Mouse (Mus musculus) liver, embryonic 12.5 days (tissue): Measurements from ENCODE around the gene Dnmt1. TPM values are rescaled to one million over a fixed set of nuclear protein-coding genes. Genes with fewer than 3 reads are reported as not detected.

Experiments used
- ATAC-seq: fragments of 200-750 bp; cut with Nextera tagmentation; 2 replicates; pipeline ENCODE4 v1.8.0; 2017; ENCODE audit warnings: moderate number of reproducible peaks, mild to moderate bottlenecking, moderate library complexity
- H3K27ac ChIP-seq: fragments of 300-500 bp; sonication (generic); 2 replicates; pipeline ENCODE4 v1.5.1; 2016; ENCODE audit warnings: mild to moderate bottlenecking
- H3K27me3 ChIP-seq: fragments of 300-500 bp; sonication (generic); replicated peaks from 2 replicates; pipeline ENCODE4 v1.6.1; 2016; ENCODE audit warnings: mild to moderate bottlenecking, moderate library complexity
- H3K36me3 ChIP-seq: fragments of 300-500 bp; sonication (generic); 2 replicates; pipeline ENCODE4 v1.6.1; 2016; ENCODE audit warnings: mild to moderate bottlenecking, moderate library complexity
- H3K4me1 ChIP-seq: fragments of 300-500 bp; sonication (generic); 2 replicates; pipeline ENCODE4 v1.6.1; 2016
- H3K4me2 ChIP-seq: fragments of 300-500 bp; sonication (generic); 2 replicates; pipeline ENCODE4 v1.6.1; 2016; ENCODE audit warnings: mild to moderate bottlenecking, moderate library complexity
- H3K4me3 ChIP-seq: fragments of 300-500 bp; sonication (generic); 2 replicates; pipeline ENCODE4 v1.5.1; 2016; ENCODE audit warnings: mild to moderate bottlenecking, moderate library complexity
- H3K9ac ChIP-seq: fragments of 300-500 bp; sonication (generic); 2 replicates; pipeline ENCODE4 v1.6.1; 2016; ENCODE audit warnings: mild to moderate bottlenecking, moderate library complexity
- H3K9me3 ChIP-seq: fragments of 300-500 bp; sonication (generic); replicated peaks from 2 replicates; pipeline ENCODE4 v1.6.1; 2016; ENCODE audit warnings: mild to moderate bottlenecking, moderate library complexity
- WGBS: fragments of 180-500 bp; shearing (Covaris S2); methylation state at CpG from one replicate; pipeline ENCODE4 v1.1.7; 2016; ENCODE audit not compliant: insufficient replicate concordance; 5-methylcytosine and 5-hydroxymethylcytosine counted together
- polyA plus RNA-seq: library from polyadenylated mRNA; unstranded; fragments of >200 nt; fragmentation: Nextera tagmentation; extraction: Ambion mirVana; gene quantifications from 2 replicates; pipeline ENCODE4 v1.2.1, GENCODE M21; 2016

Dnmt1 gene
- polyA plus RNA-seq, 1 experiment from 2014 or later: 97.3 TPM

GRCm38 (mm10) chr9:20951966-20952519 lies 7.6 kb downstream of the Dnmt1 start:
- H3K4me2 ChIP-seq: peak overlapping the region; percentile 91
- WGBS: 1% methylated on average over 17 of the region's 17 CpGs
- ATAC-seq: no peak; the same call in 1 of the 2 replicates

GRCm38 (mm10) chr9:20951441-20951840 lies 8.2 kb downstream of the Dnmt1 start:
- H3K9ac ChIP-seq: peak overlapping the region; percentile 90
- no peaks in the 10 kb centered on the region for H3K9me3 ChIP-seq
- H3K27ac ChIP-seq: peak overlapping the region; percentile 93
- peak overlapping the region; percentile 91 for H3K4me2 ChIP-seq
- ATAC-seq: no peak
- peak overlapping the region; percentile 82 for H3K4me3 ChIP-seq
- peaks cover 45% of the 10 kb centered on the region for H3K36me3 ChIP-seq
- H3K4me1 ChIP-seq: peaks cover 64% of the 10 kb centered on the region
- H3K27me3 ChIP-seq: no peaks in the 10 kb centered on the region
- WGBS: 13% methylated on average over 14 of the region's 14 CpGs

More at GRCm38 (mm10) chr9:20951966-20952519, 7.6 kb downstream of the Dnmt1 start:
- Histone ChIP-seq H3K4me1 (peaks cover 58% of the 10 kb centered on the region), H3K36me3 (peaks cover 39% of the 10 kb centered on the region), H3K4me3 (peak overlapping the region; percentile 82), H3K27ac (peak overlapping the region; percentile 93), H3K27me3 (no peaks in the 10 kb centered on the region), H3K9ac (peak overlapping the region; percentile 90), H3K9me3 (no peaks in the 10 kb centered on the region)

GRCm38 (mm10) chr9:20950419-20950818 lies 9.3 kb downstream of the Dnmt1 start:
- no peaks in the 10 kb centered on the region for H3K9me3 ChIP-seq
- H3K4me1 ChIP-seq: peaks cover 74% of the 10 kb centered on the region
- H3K27me3 ChIP-seq: no peaks in the 10 kb centered on the region
- no peak overlapping the region for H3K27ac ChIP-seq
- peaks cover 54% of the 10 kb centered on the region for H3K36me3 ChIP-seq
- no peak for ATAC-seq
- H3K4me2 ChIP-seq: peak overlapping the region; percentile 91
- H3K9ac ChIP-seq: peak overlapping the region; percentile 90
- H3K4me3 ChIP-seq: peak overlapping the region; percentile 82

GRCm38 (mm10) chr9:20946066-20946880 lies 13.4 kb downstream of the Dnmt1 start:
- no peak overlapping the region for H3K4me3 ChIP-seq
- peaks cover 68% of the 10 kb centered on the region for H3K4me1 ChIP-seq
- H3K36me3 ChIP-seq: peaks cover 94% of the 10 kb centered on the region
- H3K9me3 ChIP-seq: no peaks in the 10 kb centered on the region
- H3K4me2 ChIP-seq: no peak overlapping the region
- H3K27ac ChIP-seq: peak overlapping the region; percentile 31; the same call in 1 of the 2 replicates
- H3K9ac ChIP-seq: no peak overlapping the region
- 65% methylated on average over 16 of the region's 16 CpGs for WGBS
- no peak for ATAC-seq
- H3K27me3 ChIP-seq: no peaks in the 10 kb centered on the region

GRCm38 (mm10) chr9:20944697-20945370 lies 14.9 kb downstream of the Dnmt1 start:
- ATAC-seq: no peak
- H3K4me1 ChIP-seq: peaks cover 53% of the 10 kb centered on the region

GRCm38 (mm10) chr9:20943911-20944310 lies 15.8 kb downstream of the Dnmt1 start:
- 63% methylated on average over 2 of the region's 2 CpGs for WGBS
- Histone ChIP-seq H3K4me3 (no peak overlapping the region), H3K9ac (no peak overlapping the region), H3K27me3 (no peaks in the 10 kb centered on the region), H3K4me1 (peaks cover 44% of the 10 kb centered on the region), H3K27ac (no peak overlapping the region), H3K9me3 (no peaks in the 10 kb centered on the region), H3K4me2 (no peak overlapping the region), H3K36me3 (peaks cover 98% of the 10 kb centered on the region)
- no peak for ATAC-seq

More at GRCm38 (mm10) chr9:20944697-20945370, 14.9 kb downstream of the Dnmt1 start:
- Histone ChIP-seq H3K27me3 (no peaks in the 10 kb centered on the region), H3K9ac (no peak overlapping the region), H3K4me2 (no peak overlapping the region), H3K27ac (no peak overlapping the region), H3K9me3 (no peaks in the 10 kb centered on the region), H3K4me3 (no peak overlapping the region), H3K36me3 (peaks cover 98% of the 10 kb centered on the region)
- WGBS: 76% methylated on average over 4 of the region's 4 CpGs

- ATAC-seq: 0 out of 2 replicates have a peak, but pooled peaks have one; percentile 11
- no peaks in the 10 kb centered on the region for H3K27me3 ChIP-seq
- H3K4me3 ChIP-seq: no peak overlapping the region
- H3K4me2 ChIP-seq: no peak overlapping the region
- 93% methylated on average over 7 of the region's 7 CpGs for WGBS
- H3K27ac ChIP-seq: no peak overlapping the region
- peaks cover 98% of the 10 kb centered on the region for H3K36me3 ChIP-seq
- H3K4me1 ChIP-seq: peaks cover 39% of the 10 kb centered on the region
- H3K9ac ChIP-seq: no peak overlapping the region
- H3K9me3 ChIP-seq: no peaks in the 10 kb centered on the region
Measured at GRCm38 (mm10) chr9:20943396-20943795, 16.3 kb downstream of the Dnmt1 start.

- Histone ChIP-seq H3K27ac (no peak overlapping the region), H3K36me3 (peaks cover 100% of the 10 kb centered on the region), H3K9me3 (no peaks in the 10 kb centered on the region), H3K9ac (no peak overlapping the region), H3K4me3 (no peak overlapping the region), H3K27me3 (no peaks in the 10 kb centered on the region), H3K4me1 (0 out of 2 replicates have a peak, but pooled peaks cover 3% of the 10 kb centered on the region), H3K4me2 (no peak overlapping the region)
- 85% methylated on average over 3 of the region's 3 CpGs for WGBS
- ATAC-seq: no peak
Measured at GRCm38 (mm10) chr9:20923258-20923657, 36.4 kb downstream of the Dnmt1 start.

- H3K27me3 ChIP-seq: no peaks in the 10 kb centered on the region
- H3K4me3 ChIP-seq: no peak overlapping the region
- no peak overlapping the region for H3K4me2 ChIP-seq
- H3K36me3 ChIP-seq: peaks cover 100% of the 10 kb centered on the region
- WGBS: 77% methylated on average over 4 of the region's 4 CpGs
- peak; percentile 70 for ATAC-seq
- no peak overlapping the region for H3K27ac ChIP-seq
- H3K9me3 ChIP-seq: no peaks in the 10 kb centered on the region
- no peaks in the 10 kb centered on the region for H3K4me1 ChIP-seq
- no peak overlapping the region for H3K9ac ChIP-seq
Measured at GRCm38 (mm10) chr9:20916160-20916559, 43.5 kb downstream of the Dnmt1 start.

- Histone ChIP-seq H3K9me3 (no peaks in the 10 kb centered on the region), H3K4me1 (no peaks in the 10 kb centered on the region), H3K27me3 (no peaks in the 10 kb centered on the region), H3K9ac (no peak overlapping the region), H3K4me2 (no peak overlapping the region), H3K27ac (no peak overlapping the region), H3K4me3 (no peak overlapping the region), H3K36me3 (peaks cover 100% of the 10 kb centered on the region)
- WGBS: 88% methylated on average over 9 of the region's 9 CpGs
- no peak for ATAC-seq
Measured at GRCm38 (mm10) chr9:20909948-20910347, 49.7 kb downstream of the Dnmt1 start.

GRCm38 (mm10) chr9:20902174-20902491 lies 57.6 kb downstream of the Dnmt1 start:
- Histone ChIP-seq H3K36me3 (peaks cover 42% of the 10 kb centered on the region), H3K9ac (peak overlapping the region; percentile 48; the same call in 1 of the 2 replicates), H3K27me3 (no peaks in the 10 kb centered on the region), H3K27ac (peak overlapping the region; percentile 78), H3K4me1 (peaks cover 33% of the 10 kb centered on the region), H3K4me3 (peak overlapping the region; percentile 11; the same call in 1 of the 2 replicates), H3K4me2 (peak overlapping the region; percentile 57), H3K9me3 (no peaks in the 10 kb centered on the region)
- ATAC-seq: peak; percentile 74
- 8% methylated on average over 6 of the region's 6 CpGs for WGBS
